Mouse (Mus musculus) intestine, postnatal 0 days (tissue): ENCODE results near the gene Camkmt. TPM values are rescaled to one million over a fixed set of nuclear protein-coding genes. Genes with fewer than 3 reads are reported as not detected.

Source experiments
- ATAC-seq: fragments of 200-750 bp; cut with Nextera tagmentation; 2 replicates; pipeline ENCODE4 v1.8.0; 2017; ENCODE audit warnings: mild to moderate bottlenecking, moderate TSS enrichment, moderate library complexity
- H3K27ac ChIP-seq: fragments of 300-500 bp; sonication (generic); 2 replicates; pipeline ENCODE4 v1.5.1; 2014; ENCODE audit warnings: mild to moderate bottlenecking, low read depth, low read length, moderate library complexity
- H3K27me3 ChIP-seq: fragments of 300-500 bp; sonication (generic); replicated peaks from 2 replicates; pipeline ENCODE4 v1.6.1; 2014; ENCODE audit warnings: low read length, mixed read lengths; ENCODE audit not compliant: control insufficient read depth, insufficient read depth
- H3K36me3 ChIP-seq: fragments of 300-500 bp; sonication (generic); 2 replicates; pipeline ENCODE4 v1.6.1; 2014; ENCODE audit warnings: mild to moderate bottlenecking, moderate library complexity; ENCODE audit not compliant: control insufficient read depth, insufficient read depth
- H3K4me1 ChIP-seq: fragments of 300-500 bp; sonication (generic); replicated peaks from 2 replicates; pipeline ENCODE4 v1.6.1; 2014; ENCODE audit warnings: antibody characterized with exemption, low read length, mixed read lengths; ENCODE audit not compliant: control insufficient read depth, insufficient read depth
- H3K4me2 ChIP-seq: fragments of 300-500 bp; sonication (generic); replicated peaks from 2 replicates; pipeline ENCODE4 v1.6.1; 2014; ENCODE audit warnings: low read depth, mild to moderate bottlenecking, moderate library complexity
- H3K4me3 ChIP-seq: fragments of 300-500 bp; sonication (generic); 2 replicates; pipeline ENCODE4 v1.5.1; 2014; ENCODE audit warnings: low read depth, low read length
- H3K9ac ChIP-seq: fragments of 300-500 bp; sonication (generic); 2 replicates; pipeline ENCODE4 v1.6.1; 2014; ENCODE audit warnings: mild to moderate bottlenecking, low read depth, low read length
- H3K9me3 ChIP-seq: fragments of 300-500 bp; sonication (generic); 2 replicates; pipeline ENCODE4 v1.6.1; 2016; ENCODE audit warnings: mixed run types; ENCODE audit not compliant: control insufficient read depth
- CTCF ChIP-seq: sonication (generic); IDR thresholded peaks from 2 replicates; pipeline ENCODE4 v1.5.1; 2016; ENCODE audit warnings: low read depth, mild to moderate bottlenecking, control low read depth, antibody characterized with exemption, moderate library complexity
- WGBS: fragments of 180-500 bp; shearing (Covaris S2); extraction: QIAGEN DNeasy Blood & Tissue Kit; methylation state at CpG from one replicate; pipeline ENCODE4 v1.1.7; 2014; 5-methylcytosine and 5-hydroxymethylcytosine counted together
- polyA plus RNA-seq: library from polyadenylated mRNA; unstranded; fragments of >200 nt; fragmentation: Nextera tagmentation; extraction: Ambion mirVana; gene quantifications from 2 replicates; pipeline ENCODE4 v1.2.1, GENCODE M21; 2015

Gene Camkmt
- polyA plus RNA-seq, 1 experiment from 2014 or later: 7.7 TPM

GRCm38 (mm10) chr17:85375523-85375922, 285.2 kb downstream of the Camkmt start:
- Histone ChIP-seq H3K9ac (no peak overlapping the region), H3K4me2 (no peak overlapping the region), H3K36me3 (no peaks in the 10 kb centered on the region), H3K27me3 (no peaks in the 10 kb centered on the region), H3K9me3 (no peaks in the 10 kb centered on the region), H3K4me1 (no peaks in the 10 kb centered on the region), H3K27ac (no peak overlapping the region), H3K4me3 (no peak overlapping the region)
- 51% methylated on average over 10 of the region's 10 CpGs for WGBS
- TF ChIP-seq CTCF: no peak
- no peak for ATAC-seq

- no peak overlapping the region for H3K9ac ChIP-seq
- H3K9me3 ChIP-seq: no peaks in the 10 kb centered on the region
- no peaks in the 10 kb centered on the region for H3K36me3 ChIP-seq
- 43% methylated on average over 8 of the region's 8 CpGs for WGBS
- ATAC-seq: no peak
- H3K4me3 ChIP-seq: no peak overlapping the region
- H3K27me3 ChIP-seq: no peaks in the 10 kb centered on the region
- H3K27ac ChIP-seq: no peak overlapping the region
- no peak overlapping the region for H3K4me2 ChIP-seq
- no peaks in the 10 kb centered on the region for H3K4me1 ChIP-seq
- no peak for TF ChIP-seq CTCF
Observed at GRCm38 (mm10) chr17:85377496-85377895, 287.1 kb downstream of the Camkmt start.

GRCm38 (mm10) chr17:85379101-85379500, 288.7 kb downstream of the Camkmt start:
- no peak overlapping the region for H3K4me3 ChIP-seq
- H3K4me1 ChIP-seq: no peaks in the 10 kb centered on the region
- H3K36me3 ChIP-seq: no peaks in the 10 kb centered on the region
- H3K9me3 ChIP-seq: no peaks in the 10 kb centered on the region
- WGBS: 89% methylated on average over 7 of the region's 7 CpGs
- H3K9ac ChIP-seq: no peak overlapping the region
- TF ChIP-seq CTCF: no peak
- ATAC-seq: no peak
- no peaks in the 10 kb centered on the region for H3K27me3 ChIP-seq
- H3K27ac ChIP-seq: no peak overlapping the region
- H3K4me2 ChIP-seq: no peak overlapping the region

GRCm38 (mm10) chr17:85381578-85382223, 291.3 kb downstream of the Camkmt start:
- WGBS: 73% methylated on average over 8 of the region's 8 CpGs
- ATAC-seq: no peak
- no peak overlapping the region for H3K4me2 ChIP-seq

GRCm38 (mm10) chr17:85382344-85382743, 292.0 kb downstream of the Camkmt start:
- no peak for TF ChIP-seq CTCF
- Histone ChIP-seq H3K36me3 (no peaks in the 10 kb centered on the region), H3K4me3 (no peak overlapping the region), H3K9ac (no peak overlapping the region), H3K4me2 (no peak overlapping the region), H3K9me3 (no peaks in the 10 kb centered on the region), H3K27me3 (no peaks in the 10 kb centered on the region), H3K4me1 (no peaks in the 10 kb centered on the region), H3K27ac (no peak overlapping the region)
- 65% methylated on average over 4 of the region's 4 CpGs for WGBS
- no peak for ATAC-seq

More at GRCm38 (mm10) chr17:85381578-85382223, 291.3 kb downstream of the Camkmt start:
- no peaks in the 10 kb centered on the region for H3K27me3 ChIP-seq
- no peaks in the 10 kb centered on the region for H3K4me1 ChIP-seq
- H3K9ac ChIP-seq: no peak overlapping the region
- no peaks in the 10 kb centered on the region for H3K9me3 ChIP-seq
- H3K27ac ChIP-seq: no peak overlapping the region
- no peak overlapping the region for H3K4me3 ChIP-seq
- TF ChIP-seq CTCF: no peak
- no peaks in the 10 kb centered on the region for H3K36me3 ChIP-seq

- no peaks in the 10 kb centered on the region for H3K27me3 ChIP-seq
- no peak for ATAC-seq
- H3K4me1 ChIP-seq: no peaks in the 10 kb centered on the region
- TF ChIP-seq CTCF: no peak
- WGBS: 79% methylated on average over 6 of the region's 6 CpGs
- no peaks in the 10 kb centered on the region for H3K36me3 ChIP-seq
- H3K4me2 ChIP-seq: no peak overlapping the region
- no peak overlapping the region for H3K4me3 ChIP-seq
- H3K27ac ChIP-seq: no peak overlapping the region
- H3K9ac ChIP-seq: no peak overlapping the region
- H3K9me3 ChIP-seq: no peaks in the 10 kb centered on the region
Observed at GRCm38 (mm10) chr17:85382906-85383305, 292.6 kb downstream of the Camkmt start.
